Mouse (Mus musculus) heart, postnatal 0 days (tissue): ENCODE measurements around the gene Vkorc1. TPM values are rescaled to one million over a fixed set of nuclear protein-coding genes. Genes with fewer than 3 reads are reported as not detected.

Experiments
- ATAC-seq: fragments of 200-750 bp; cut with Nextera tagmentation; 2 replicates; pipeline ENCODE4 v1.8.0; 2017; ENCODE audit warnings: low read depth, moderate number of reproducible peaks, moderate library complexity; ENCODE audit not compliant: insufficient read depth
- DNase-seq: peaks from one replicate; pipeline ENCODE4 v3.0.0-alpha.2; 2016; ENCODE audit warnings: low spot score
- H3K27ac ChIP-seq: fragments of 300-500 bp; sonication (generic); 2 replicates; pipeline ENCODE4 v1.5.1; 2014; ENCODE audit warnings: low read depth, mild to moderate bottlenecking
- H3K27me3 ChIP-seq: fragments of 300-500 bp; sonication (generic); 2 replicates; pipeline ENCODE4 v1.6.1; 2014; ENCODE audit warnings: low read length, mixed read lengths; ENCODE audit not compliant: control insufficient read depth, insufficient read depth
- H3K36me3 ChIP-seq: fragments of 300-500 bp; sonication (generic); replicated peaks from 2 replicates; pipeline ENCODE4 v1.6.1; 2014; ENCODE audit warnings: low read length, mixed read lengths; ENCODE audit not compliant: control insufficient read depth, insufficient read depth
- H3K4me1 ChIP-seq: fragments of 300-500 bp; sonication (generic); 2 replicates; pipeline ENCODE4 v1.6.1; 2014; ENCODE audit warnings: antibody characterized with exemption; ENCODE audit not compliant: control insufficient read depth, insufficient read depth
- H3K4me2 ChIP-seq: fragments of 300-500 bp; sonication (generic); 2 replicates; pipeline ENCODE4 v1.6.1; 2014; ENCODE audit warnings: low read depth, mild to moderate bottlenecking, low read length, moderate library complexity
- H3K4me3 ChIP-seq: fragments of 300-500 bp; sonication (generic); 2 replicates; pipeline ENCODE4 v1.5.1; 2014; ENCODE audit warnings: low read depth, low read length
- H3K9ac ChIP-seq: fragments of 300-500 bp; sonication (generic); replicated peaks from 2 replicates; pipeline ENCODE4 v1.6.1; 2014; ENCODE audit warnings: low read depth, low read length, mixed read lengths
- H3K9me3 ChIP-seq: fragments of 300-500 bp; sonication (generic); replicated peaks from 2 replicates; pipeline ENCODE4 v1.6.1; 2016; ENCODE audit warnings: low read length; ENCODE audit not compliant: control insufficient read depth
- CTCF ChIP-seq: IDR thresholded peaks from 2 replicates; pipeline ENCODE4 v1.5.1; 2016; ENCODE audit warnings: antibody characterized with exemption, control low read depth, low read depth
- EP300 ChIP-seq: IDR thresholded peaks from 2 replicates; pipeline ENCODE4 v1.6.1; 2016; ENCODE audit warnings: antibody characterized with exemption, low read depth
- WGBS: fragments of 180-500 bp; shearing (Covaris S2); extraction: QIAGEN DNeasy Blood & Tissue Kit; methylation state at CpG from one replicate; pipeline ENCODE4 v1.1.7; 2014; 5-methylcytosine and 5-hydroxymethylcytosine counted together
- polyA plus RNA-seq: library from polyadenylated mRNA; unstranded; fragments of >200 nt; fragmentation: Nextera tagmentation; extraction: Ambion mirVana; gene quantifications from 2 replicates; pipeline ENCODE4 v1.2.1, GENCODE M21; 2015
- total RNA-seq: library from RNA; depleted of rRNA; stranded (reverse); fragments of >200 nt; gene quantifications from 2 replicates; pipeline ENCODE4 v1.2.3, GENCODE M21; 2014; ENCODE audit warnings: low replicate concordance; rRNA removed

The Vkorc1 gene
- total and polyA plus RNA-seq, 2 experiments from 2014 or later: 59.1 to 70.4 TPM

DNA sequence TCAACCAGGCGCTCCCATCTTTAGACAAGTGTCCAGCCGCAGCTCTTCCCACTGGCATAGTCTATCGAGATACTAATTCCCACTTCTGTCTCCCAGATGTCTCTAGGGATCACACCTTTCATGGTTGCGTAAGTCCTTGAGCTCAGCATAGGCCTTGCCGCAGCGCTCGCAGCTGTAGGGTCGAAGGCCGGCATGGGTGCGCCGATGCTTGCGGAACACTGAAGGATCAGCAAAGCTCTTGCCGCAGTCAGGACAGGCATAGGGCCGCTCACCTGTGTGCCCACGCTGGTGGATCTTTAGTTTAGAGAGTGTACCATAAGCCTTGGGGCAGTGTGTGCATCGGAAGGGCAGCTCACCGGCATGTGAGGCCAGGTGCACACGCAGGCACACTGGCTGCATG is 27.8 kb downstream of the Vkorc1 start:
- 95% methylated on average over 18 of the region's 18 CpGs for WGBS
- Histone ChIP-seq H3K4me1 (0 out of 2 replicates have a peak, but pooled peaks cover 3% of the 10 kb centered on the region), H3K36me3 (peaks cover 25% of the 10 kb centered on the region), H3K27ac (no peak overlapping the region), H3K4me2 (no peak overlapping the region), H3K4me3 (no peak overlapping the region), H3K27me3 (no peaks in the 10 kb centered on the region), H3K9me3 (no peaks in the 10 kb centered on the region), H3K9ac (no peak overlapping the region)
- TF ChIP-seq EP300 (no peak), CTCF (no peak)
- ATAC-seq (no peak), DNase-seq (no peak)

- no peak overlapping the region for H3K4me2 ChIP-seq
- WGBS: 92% methylated on average over 12 of the region's 12 CpGs
- DNase-seq (no peak), ATAC-seq (no peak)
- no peak overlapping the region for H3K27ac ChIP-seq
- H3K4me1 ChIP-seq: 0 out of 2 replicates have a peak, but pooled peaks cover 3% of the 10 kb centered on the region
- TF ChIP-seq EP300 (no peak), CTCF (no peak)
- H3K36me3 ChIP-seq: peaks cover 25% of the 10 kb centered on the region
- H3K9me3 ChIP-seq: no peaks in the 10 kb centered on the region
- no peaks in the 10 kb centered on the region for H3K27me3 ChIP-seq
- H3K4me3 ChIP-seq: no peak overlapping the region
- no peak overlapping the region for H3K9ac ChIP-seq
These were observed 29.0 kb downstream of the Vkorc1 start for GRCm38 (mm10) chr7:127866434-127866833.

GRCm38 (mm10) chr7:127858258-127858657 is 37.2 kb downstream of the Vkorc1 start:
- H3K4me2 ChIP-seq: no peak overlapping the region
- no peaks in the 10 kb centered on the region for H3K9me3 ChIP-seq

DNA sequence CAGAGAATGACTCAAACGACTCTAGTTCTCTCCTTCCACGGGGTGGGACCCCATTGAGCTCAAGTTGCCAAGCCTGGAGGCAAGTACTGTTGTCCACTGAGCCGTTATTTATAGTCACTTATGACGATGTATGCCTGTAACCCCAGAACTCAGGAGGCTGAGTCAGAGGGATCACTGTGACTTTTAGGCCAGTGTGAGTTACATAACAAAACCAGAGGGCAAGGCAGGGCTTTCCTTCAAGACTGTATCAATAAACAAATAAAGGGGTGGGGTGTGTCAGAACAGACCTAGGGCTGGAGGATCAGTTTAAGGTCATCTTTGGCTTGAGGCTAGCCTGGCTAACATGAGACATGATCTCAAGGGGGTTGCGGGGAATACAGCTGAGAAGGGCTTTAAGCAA is 44.5 kb downstream of the Vkorc1 start:
- Histone ChIP-seq H3K27ac (no peak overlapping the region), H3K9me3 (no peaks in the 10 kb centered on the region), H3K4me1 (no peaks in the 10 kb centered on the region), H3K4me2 (no peak overlapping the region), H3K27me3 (no peaks in the 10 kb centered on the region), H3K4me3 (no peak overlapping the region), H3K36me3 (peaks cover 28% of the 10 kb centered on the region), H3K9ac (no peak overlapping the region)
- DNase-seq: no peak
- 50% methylated on average over 5 of the region's 5 CpGs for WGBS
- ATAC-seq: no peak
- TF ChIP-seq EP300 (no peak), CTCF (no peak)

More at GRCm38 (mm10) chr7:127858258-127858657, 37.2 kb downstream of the Vkorc1 start:
- H3K9ac ChIP-seq: no peak overlapping the region
- no peak overlapping the region for H3K4me3 ChIP-seq
- no peak overlapping the region for H3K27ac ChIP-seq
- H3K4me1 ChIP-seq: no peaks in the 10 kb centered on the region
- no peak for ATAC-seq
- no peaks in the 10 kb centered on the region for H3K36me3 ChIP-seq
- 84% methylated on average over 6 of the region's 6 CpGs for whole genome bisulfite sequencing
- H3K27me3 ChIP-seq: no peaks in the 10 kb centered on the region
- no peak for TF ChIP-seq EP300
- DNase-seq: no peak

DNA sequence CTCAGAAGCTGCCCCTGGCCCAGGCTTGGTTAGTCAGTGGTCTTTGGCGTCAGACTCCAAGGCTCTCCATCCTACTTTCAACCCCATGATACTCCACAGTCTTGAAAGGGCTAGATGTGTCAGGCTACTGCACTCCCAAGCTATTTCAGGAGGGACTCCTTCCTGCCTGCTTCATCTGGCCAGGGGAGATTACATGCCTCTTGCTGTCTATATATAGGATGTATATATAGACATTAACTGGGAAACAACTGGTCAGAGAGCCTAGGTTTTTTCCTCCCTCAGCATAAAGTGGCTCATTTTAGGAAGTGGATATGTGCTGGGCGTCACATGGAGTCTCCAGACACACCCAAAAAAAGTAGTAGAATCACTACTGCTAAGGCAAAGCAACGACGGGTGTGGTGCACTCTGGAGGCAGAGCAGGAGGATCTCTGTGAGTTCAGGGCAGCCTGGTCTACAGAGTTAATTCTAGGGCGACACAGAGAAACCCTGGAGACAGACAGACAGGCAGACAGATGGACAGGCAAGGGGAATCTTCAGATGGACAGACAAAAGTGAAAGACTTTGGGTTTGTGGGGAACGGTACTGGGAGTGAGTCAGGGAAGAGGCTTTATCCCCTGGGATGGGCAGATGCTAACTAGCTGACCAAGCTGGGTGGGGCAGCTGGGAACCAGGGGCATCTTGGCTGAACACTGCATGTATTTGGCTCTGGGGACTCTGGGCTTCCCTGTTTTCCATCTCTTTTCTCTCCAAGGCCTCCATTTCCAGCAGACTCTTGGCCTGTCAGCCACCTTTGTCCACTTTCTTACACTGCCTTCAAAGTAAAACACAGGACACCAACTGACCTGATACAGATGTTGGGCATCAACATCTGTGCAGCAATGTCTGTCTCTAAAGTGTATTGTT is 45.2 kb downstream of the Vkorc1 start:
- no peaks in the 10 kb centered on the region for H3K9me3 ChIP-seq
- peaks cover 34% of the 10 kb centered on the region for H3K36me3 ChIP-seq
- WGBS: 58% methylated on average over 6 of the region's 6 CpGs
- H3K4me1 ChIP-seq: no peaks in the 10 kb centered on the region
- no peak overlapping the region for H3K4me3 ChIP-seq
- H3K4me2 ChIP-seq: no peak overlapping the region
- no peak overlapping the region for H3K9ac ChIP-seq
- no peak for TF ChIP-seq EP300
- DNase-seq (no peak), ATAC-seq (no peak)
- no peaks in the 10 kb centered on the region for H3K27me3 ChIP-seq
- no peak overlapping the region for H3K27ac ChIP-seq

Other genes with a start within 250 kb of the Vkorc1 start
- 19.3 and 32.4 TPM in 2 replicates for gene Bcl7c, start 186.7 kb downstream of the Vkorc1 start, total RNA-seq
- 25.6 and 27.6 TPM in 2 replicates for gene Bcl7c, start 186.7 kb downstream of the Vkorc1 start, polyA plus RNA-seq
- 9.3 and 11.1 TPM in 2 replicates for gene Ctf1, start 182.9 kb downstream of the Vkorc1 start, total RNA-seq
- gene Ctf1, start 182.9 kb downstream of the Vkorc1 start, polyA plus RNA-seq: 2.6 and 3.1 TPM in 2 replicates
- gene Ctf2, start 163.5 kb downstream of the Vkorc1 start, total RNA-seq: not detected in 2 replicates
- not detected in 2 replicates for gene Ctf2, start 163.5 kb downstream of the Vkorc1 start, polyA plus RNA-seq
- 8.9 and 21.6 TPM in 2 replicates for gene Fbxl19, start 151.1 kb downstream of the Vkorc1 start, total RNA-seq
- 0.42 and 0.56 TPM in 2 replicates for gene Fbxl19, start 151.1 kb downstream of the Vkorc1 start, polyA plus RNA-seq
- 31.8 and 38.9 TPM in 2 replicates for gene Orai3, start 125.8 kb downstream of the Vkorc1 start, total RNA-seq
- gene Orai3, start 125.8 kb downstream of the Vkorc1 start, polyA plus RNA-seq: 17.3 and 17.6 TPM in 2 replicates
- 7.5 and 14.4 TPM in 2 replicates for gene Setd1a, start 118.9 kb downstream of the Vkorc1 start, total RNA-seq
- gene Setd1a, start 118.9 kb downstream of the Vkorc1 start, polyA plus RNA-seq: 6.0 and 7.6 TPM in 2 replicates
- gene Gm49388, start 110.0 kb downstream of the Vkorc1 start, total RNA-seq: not detected in 2 replicates
- gene Gm49388, start 110.0 kb downstream of the Vkorc1 start, polyA plus RNA-seq: not detected in 2 replicates
- 36.1 and 47.4 TPM in 2 replicates for gene Hsd3b7, start 95.0 kb downstream of the Vkorc1 start, total RNA-seq
- 23.3 and 27.4 TPM in 2 replicates for gene Hsd3b7, start 95.0 kb downstream of the Vkorc1 start, polyA plus RNA-seq
- gene Stx4a, start 71.3 kb downstream of the Vkorc1 start, total RNA-seq: 4.5 and 14.5 TPM in 2 replicates
- 44.7 and 46.5 TPM in 2 replicates for gene Stx4a, start 71.3 kb downstream of the Vkorc1 start, polyA plus RNA-seq
- 0.15 and 0.19 TPM in 2 replicates for gene Stx1b, start 71.1 kb downstream of the Vkorc1 start, total RNA-seq
- 0.38 and 0.51 TPM in 2 replicates for gene Stx1b, start 71.1 kb downstream of the Vkorc1 start, polyA plus RNA-seq
- gene Zfp646, start 19.4 kb downstream of the Vkorc1 start, total RNA-seq: 19.5 and 25.4 TPM in 2 replicates
- 2.7 and 3.0 TPM in 2 replicates for gene Zfp646, start 19.4 kb downstream of the Vkorc1 start, polyA plus RNA-seq
- gene Zfp668, start 18.8 kb downstream of the Vkorc1 start, total RNA-seq: 3.2 and 4.8 TPM in 2 replicates
- gene Zfp668, start 18.8 kb downstream of the Vkorc1 start, polyA plus RNA-seq: 6.1 and 7.1 TPM in 2 replicates
- gene Prss53, start 4.6 kb downstream of the Vkorc1 start, total RNA-seq: 0.12 TPM in 1 of 2 replicates, not detected in the other
- gene Prss53, start 4.6 kb downstream of the Vkorc1 start, polyA plus RNA-seq: 0.26 and 0.66 TPM in 2 replicates
- 1.1 TPM in 1 of 2 replicates, not detected in the other for gene Gm21974, start 163 bp downstream of the Vkorc1 start, total RNA-seq
- not detected in 2 replicates for gene Gm21974, start 163 bp downstream of the Vkorc1 start, polyA plus RNA-seq
- gene Bckdk, start 8.5 kb upstream of the Vkorc1 start, total RNA-seq: 117 and 196 TPM in 2 replicates
- 128 and 131 TPM in 2 replicates for gene Bckdk, start 8.5 kb upstream of the Vkorc1 start, polyA plus RNA-seq
- 14.4 and 22.6 TPM in 2 replicates for gene Kat8, start 16.9 kb upstream of the Vkorc1 start, total RNA-seq
- gene Kat8, start 16.9 kb upstream of the Vkorc1 start, polyA plus RNA-seq: 17.0 and 20.4 TPM in 2 replicates
- gene Prss8, start 34.5 kb upstream of the Vkorc1 start, total RNA-seq: 0.73 and 8.1 TPM in 2 replicates
- gene Prss8, start 34.5 kb upstream of the Vkorc1 start, polyA plus RNA-seq: 0.18 and 0.34 TPM in 2 replicates
- gene Prss36, start 51.1 kb upstream of the Vkorc1 start, total RNA-seq: 14.2 and 17.5 TPM in 2 replicates
- 10.1 and 10.2 TPM in 2 replicates for gene Prss36, start 51.1 kb upstream of the Vkorc1 start, polyA plus RNA-seq
- gene Fus, start 71.8 kb upstream of the Vkorc1 start, total RNA-seq: 25.8 and 33.4 TPM in 2 replicates
- gene Fus, start 71.8 kb upstream of the Vkorc1 start, polyA plus RNA-seq: 134 and 175 TPM in 2 replicates
- gene Pycard, start 98.2 kb upstream of the Vkorc1 start, total RNA-seq: 30.7 and 89.6 TPM in 2 replicates
- 43.0 and 46.4 TPM in 2 replicates for gene Pycard, start 98.2 kb upstream of the Vkorc1 start, polyA plus RNA-seq
- gene Trim72, start 108.3 kb upstream of the Vkorc1 start, total RNA-seq: 22.8 and 52.7 TPM in 2 replicates
- gene Trim72, start 108.3 kb upstream of the Vkorc1 start, polyA plus RNA-seq: 2.2 and 2.3 TPM in 2 replicates
- 0.38 and 1.9 TPM in 2 replicates for gene Itgam, start 167.0 kb upstream of the Vkorc1 start, total RNA-seq
- 0.53 and 0.58 TPM in 2 replicates for gene Itgam, start 167.0 kb upstream of the Vkorc1 start, polyA plus RNA-seq
- not detected in 2 replicates for gene Gm49368, start 167.1 kb upstream of the Vkorc1 start, total RNA-seq
- gene Gm49368, start 167.1 kb upstream of the Vkorc1 start, polyA plus RNA-seq: not detected in 2 replicates
- 0.70 TPM in 1 of 2 replicates, not detected in the other for gene Itgax, start 233.9 kb upstream of the Vkorc1 start, total RNA-seq
- gene Itgax, start 233.9 kb upstream of the Vkorc1 start, polyA plus RNA-seq: 0.12 and 0.19 TPM in 2 replicates